Mouse (Mus musculus): Measurements from ENCODE around the gene Skida1. TPM values are rescaled to one million over a fixed set of nuclear protein-coding genes. Genes with fewer than 3 reads are reported as not detected.

The Skida1 gene
- total and polyA plus RNA-seq, 3 experiments = 1.7 to 4.5 (median 3.7) TPM

DNA sequence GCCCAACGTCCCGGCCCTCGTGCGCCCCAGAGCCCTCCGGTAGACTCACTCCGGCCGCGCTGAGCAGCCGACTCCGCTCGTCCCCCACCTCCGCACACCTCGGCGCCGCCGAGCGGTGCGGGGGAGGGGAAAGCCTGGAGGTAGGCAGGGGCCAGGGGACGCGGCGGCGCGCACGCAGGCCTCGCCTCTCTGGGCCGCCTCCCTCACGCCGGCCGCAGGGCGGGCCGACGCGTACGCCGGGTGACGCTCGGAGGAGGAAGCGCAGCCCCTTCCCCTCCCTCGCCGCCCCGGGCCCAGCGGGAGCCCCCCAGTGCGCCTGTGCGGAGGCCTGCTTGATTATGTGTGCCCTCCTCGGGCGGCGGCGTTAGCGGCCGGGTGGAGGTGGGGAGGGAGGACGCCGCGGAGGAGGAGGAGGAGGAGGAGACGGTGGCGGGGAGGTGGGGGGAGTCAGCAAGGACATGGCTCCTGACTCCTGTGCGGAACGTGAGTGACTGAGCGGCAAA, 15.6 kb upstream of the Skida1 start:
- no peaks in the 10 kb centered on the region; the same call in 1 of the 2 replicates for H3K79me2 ChIP-seq (replicated peaks; ENCODE audit: control insufficient read depth, insufficient read depth, low read length)
- TF ChIP-seq CTCF (IDR thresholded peaks at IDR 0.05) = no peak
- no peak for TF ChIP-seq EP300 (IDR thresholded peaks at IDR 0.05; ENCODE audit: insufficient read depth, low read depth, low read length)
- peak; percentile 70 for TF ChIP-seq POLR2A (IDR thresholded peaks at IDR 0.05; ENCODE audit: insufficient read depth, low read depth, low read length)
- H3K4me1 ChIP-seq (ENCODE audit: control insufficient read depth, insufficient read depth, low read length) = peaks cover 3% of the 10 kb centered on the region
- DNase-seq = peak; percentile 94 to 96
- H3K36me3 ChIP-seq (ENCODE audit: control insufficient read depth, insufficient read depth, low read length) = peaks cover 10% of the 10 kb centered on the region
- intact Hi-C loops (cut with DNase I) = loop anchor here (1.0 to 2.0 kb wide), 2 partner anchors 18 to 37 kb away; no protein-coding TSS in a partner anchor
- peak overlapping the region; percentile 98 for H3K9ac ChIP-seq (ENCODE audit: low read depth, low read length)
- H3K4me3 ChIP-seq = peak overlapping the region; percentile 91
- H3K27ac ChIP-seq = peak overlapping the region; percentile 99
- H3K27me3 ChIP-seq (ENCODE audit: control insufficient read depth, insufficient read depth, low read length) = no peaks in the 10 kb centered on the region
- under 1% methylated on average over 56 of the region's 58 CpGs for WGBS

DNA sequence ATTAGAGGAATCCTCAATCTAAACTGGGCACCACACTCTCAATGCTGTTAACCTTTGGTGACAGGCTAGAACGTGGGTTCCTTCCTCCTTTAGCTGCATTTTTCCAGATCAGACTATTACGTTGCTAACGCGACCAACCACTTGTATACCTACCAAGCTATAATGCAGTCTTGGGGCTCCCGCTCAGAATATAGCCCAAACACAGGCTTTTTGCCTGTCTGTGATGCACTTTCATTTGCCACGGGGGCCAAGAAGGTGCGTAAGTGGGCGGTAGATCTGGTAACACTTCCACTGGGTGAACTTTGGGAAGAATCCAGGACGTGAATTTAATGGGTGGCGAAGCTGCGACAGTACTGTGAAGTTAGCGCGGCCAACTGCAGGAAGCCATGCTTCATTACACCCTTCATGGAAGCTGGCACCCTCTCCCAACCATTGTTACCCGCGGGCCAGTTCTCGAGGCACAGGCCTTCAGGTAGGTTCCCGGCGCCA, 15.0 kb upstream of the Skida1 start:
- Histone ChIP-seq H3K9ac (ENCODE audit: low read depth, low read length) (peak overlapping the region; percentile 98), H3K36me3 (ENCODE audit: control insufficient read depth, insufficient read depth, low read length) (peaks cover 9% of the 10 kb centered on the region), H3K27ac (peak overlapping the region; percentile 99), H3K4me3 (peak overlapping the region; percentile 91), H3K4me1 (ENCODE audit: control insufficient read depth, insufficient read depth, low read length) (peaks cover 3% of the 10 kb centered on the region; the same call in 1 of the 2 replicates), H3K79me2 (replicated peaks; ENCODE audit: control insufficient read depth, insufficient read depth, low read length) (no peaks in the 10 kb centered on the region; the same call in 1 of the 2 replicates), H3K27me3 (ENCODE audit: control insufficient read depth, insufficient read depth, low read length) (no peaks in the 10 kb centered on the region)
- peak; percentile 42 for TF ChIP-seq CTCF (IDR thresholded peaks at IDR 0.05)
- TF ChIP-seq POLR2A (IDR thresholded peaks at IDR 0.05; ENCODE audit: insufficient read depth, low read depth, low read length) = no peak
- WGBS = under 1% methylated on average over 18 of the region's 18 CpGs
- intact Hi-C loops (cut with DNase I) = loop anchor here (1.0 to 2.0 kb wide), 3 partner anchors 17 to 37 kb away; no protein-coding TSS in a partner anchor
- no peak for DNase-seq

- Histone ChIP-seq H3K27me3 (ENCODE audit: control insufficient read depth, insufficient read depth, low read length) (no peaks in the 10 kb centered on the region), H3K9ac (ENCODE audit: low read depth, low read length) (no peak overlapping the region), H3K4me3 (no peak overlapping the region), H3K4me1 (ENCODE audit: control insufficient read depth, insufficient read depth, low read length) (peaks cover 4% of the 10 kb centered on the region), H3K79me2 (replicated peaks; ENCODE audit: control insufficient read depth, insufficient read depth, low read length) (no peaks in the 10 kb centered on the region), H3K27ac (no peak overlapping the region), H3K36me3 (ENCODE audit: control insufficient read depth, insufficient read depth, low read length) (peaks cover 3% of the 10 kb centered on the region)
- intact Hi-C loops (cut with DNase I) = no loop called here
- TF ChIP-seq CTCF (IDR thresholded peaks at IDR 0.05) (no peak), POLR2A (IDR thresholded peaks at IDR 0.05; ENCODE audit: insufficient read depth, low read depth, low read length) (no peak)
- whole genome bisulfite sequencing = 97% methylated on average over 1 of the region's 1 CpGs
- no peak for DNase-seq
Observed at GRCm38 (mm10) chr2:18060396-18060795, 11.5 kb upstream of the Skida1 start.

DNA sequence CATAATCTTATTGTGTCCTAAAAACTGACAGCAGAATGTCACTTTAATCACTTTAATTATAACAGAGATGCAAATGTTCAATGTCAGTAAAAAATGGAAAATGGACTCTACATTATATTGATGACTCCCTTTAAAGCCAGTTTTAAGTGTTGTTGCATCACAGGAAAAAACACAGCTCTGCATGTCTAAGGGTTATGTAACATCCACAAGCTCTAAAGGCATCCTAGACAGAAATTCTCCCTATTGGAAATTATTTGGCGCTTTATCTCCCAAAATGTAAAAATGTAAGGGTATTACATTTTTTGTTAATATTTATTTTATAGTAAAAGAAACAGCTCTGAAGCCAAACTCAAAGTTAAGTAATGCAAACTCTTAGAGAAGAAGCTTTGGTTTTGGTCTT, 11.0 kb upstream of the Skida1 start:
- DNase-seq = no peak
- Histone ChIP-seq H3K27ac (no peak overlapping the region), H3K9ac (ENCODE audit: low read depth, low read length) (no peak overlapping the region), H3K4me3 (no peak overlapping the region), H3K79me2 (replicated peaks; ENCODE audit: control insufficient read depth, insufficient read depth, low read length) (no peaks in the 10 kb centered on the region), H3K4me1 (ENCODE audit: control insufficient read depth, insufficient read depth, low read length) (peaks cover 9% of the 10 kb centered on the region), H3K36me3 (ENCODE audit: control insufficient read depth, insufficient read depth, low read length) (peaks cover 3% of the 10 kb centered on the region), H3K27me3 (ENCODE audit: control insufficient read depth, insufficient read depth, low read length) (no peaks in the 10 kb centered on the region)
- 93% methylated on average over 1 of the region's 1 CpGs for WGBS
- TF ChIP-seq POLR2A (IDR thresholded peaks at IDR 0.05; ENCODE audit: insufficient read depth, low read depth, low read length) = no peak
- TF ChIP-seq EP300 (IDR thresholded peaks at IDR 0.05; ENCODE audit: insufficient read depth, low read depth, low read length) = no peak
- no peak for TF ChIP-seq CTCF (IDR thresholded peaks at IDR 0.05)
- intact Hi-C loops (cut with DNase I) = loop anchor here (10.0 kb wide), 1 partner anchor 935 kb away; the partner anchor contains the start of genes 4930426L09Rik and Pip4k2a

- H3K4me1 ChIP-seq (ENCODE audit: control insufficient read depth, insufficient read depth, low read length) = peaks cover 9% of the 10 kb centered on the region
- no peaks in the 10 kb centered on the region for H3K79me2 ChIP-seq (replicated peaks; ENCODE audit: control insufficient read depth, insufficient read depth, low read length)
- H3K27ac ChIP-seq = no peak overlapping the region; the same call in 1 of the 2 replicates
- 72% methylated on average over 2 of the region's 2 CpGs for WGBS
- no peak overlapping the region for H3K4me3 ChIP-seq
- TF ChIP-seq POLR2A (IDR thresholded peaks at IDR 0.05; ENCODE audit: insufficient read depth, low read depth, low read length) (no peak), CTCF (IDR thresholded peaks at IDR 0.05) (no peak), EP300 (IDR thresholded peaks at IDR 0.05; ENCODE audit: insufficient read depth, low read depth, low read length) (no peak)
- peaks cover 3% of the 10 kb centered on the region for H3K36me3 ChIP-seq (ENCODE audit: control insufficient read depth, insufficient read depth, low read length)
- no peak for DNase-seq
- intact Hi-C loops (cut with DNase I) = loop anchor here (10.0 kb wide), 1 partner anchor 936 kb away; the partner anchor contains the start of genes 4930426L09Rik and Pip4k2a
- no peak overlapping the region for H3K9ac ChIP-seq (ENCODE audit: low read depth, low read length)
- no peaks in the 10 kb centered on the region for H3K27me3 ChIP-seq (ENCODE audit: control insufficient read depth, insufficient read depth, low read length)
Observed at GRCm38 (mm10) chr2:18059063-18059462, 10.2 kb upstream of the Skida1 start.

DNA sequence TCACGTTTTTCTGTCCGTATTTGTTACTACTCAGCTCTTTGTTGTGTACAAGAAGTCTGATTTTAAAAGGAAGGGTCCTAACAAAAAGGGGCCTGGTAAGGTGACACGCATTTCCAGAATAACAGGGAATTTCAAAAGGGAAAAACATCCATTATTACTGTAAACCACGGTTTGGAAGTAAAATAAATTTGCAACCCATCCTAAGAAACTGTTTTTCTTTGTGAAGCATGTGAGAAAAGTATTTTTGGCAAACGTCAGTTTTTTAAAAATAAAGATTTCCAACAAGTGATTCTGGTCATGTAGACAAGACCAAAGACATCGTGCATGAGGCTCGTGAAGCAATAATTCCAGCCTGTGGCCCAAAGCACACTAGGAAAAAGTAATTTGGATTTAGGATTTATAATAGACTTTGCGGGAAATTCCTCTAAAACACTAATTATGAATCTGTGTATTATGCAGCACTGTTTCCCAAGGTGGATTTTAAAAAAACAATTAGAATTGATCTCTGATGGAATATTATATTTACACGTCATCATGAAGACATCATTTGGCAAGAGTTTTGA, 9.4 kb upstream of the Skida1 start:
- no peaks in the 10 kb centered on the region for H3K27me3 ChIP-seq (ENCODE audit: control insufficient read depth, insufficient read depth, low read length)
- no peak for TF ChIP-seq EP300 (IDR thresholded peaks at IDR 0.05; ENCODE audit: insufficient read depth, low read depth, low read length)
- TF ChIP-seq POLR2A (IDR thresholded peaks at IDR 0.05; ENCODE audit: insufficient read depth, low read depth, low read length) = no peak
- TF ChIP-seq CTCF (IDR thresholded peaks at IDR 0.05) = no peak
- WGBS = 37% methylated on average over 9 of the region's 9 CpGs
- peak overlapping the region; percentile 71 for H3K4me3 ChIP-seq
- H3K9ac ChIP-seq (ENCODE audit: low read depth, low read length) = no peak overlapping the region; the same call in 1 of the 2 replicates
- peak overlapping the region; percentile 99 for H3K27ac ChIP-seq
- peaks cover 3% of the 10 kb centered on the region for H3K36me3 ChIP-seq (ENCODE audit: control insufficient read depth, insufficient read depth, low read length)
- H3K79me2 ChIP-seq (replicated peaks; ENCODE audit: control insufficient read depth, insufficient read depth, low read length) = no peaks in the 10 kb centered on the region
- H3K4me1 ChIP-seq (ENCODE audit: control insufficient read depth, insufficient read depth, low read length) = peaks cover 6% of the 10 kb centered on the region
- no peak for DNase-seq
- intact Hi-C loops (cut with DNase I) = loop anchor here (10.0 kb wide), 1 partner anchor 937 kb away; the partner anchor contains the start of genes 4930426L09Rik and Pip4k2a

Measured in heart, adult 2 months (tissue).